Mouse (Mus musculus) small intestine, adult 2 months (tissue): Measurements from ENCODE around the gene Olfr539.
"Not testable (repeated sequence)": the region's sequence is repeated elsewhere in the genome, so short reads cannot be mapped to it uniquely, and the experiment has no call there.

Source experiments
- CTCF ChIP-seq: fragments of 200-500 bp; IDR thresholded peaks from 2 replicates; pipeline ENCODE4 v1.5.1; 2012; ENCODE audit warnings: low read depth, mild to moderate bottlenecking, control low read depth, inconsistent platforms, low read length, moderate library complexity, mixed read lengths; ENCODE audit not compliant: insufficient replicate concordance, insufficient read length; ENCODE audit errors: extremely low read depth
- POLR2A ChIP-seq: fragments of 200-500 bp; IDR thresholded peaks from 2 replicates; pipeline ENCODE4 v1.6.1; 2012; ENCODE audit warnings: low read depth, mild to moderate bottlenecking, control low read depth, inconsistent platforms, low read length, moderate library complexity

- TF ChIP-seq CTCF, POLR2A: not testable (repeated sequence)
Observed at GRCm38 (mm10) chr7:140670693-140671092, 11.0 kb downstream of the Olfr539 start.
